Mouse (Mus musculus) heart, embryonic 16.5 days (tissue): ENCODE measurements around the gene Arfgef2. TPM values are rescaled to one million over a fixed set of nuclear protein-coding genes. Genes with fewer than 3 reads are reported as not detected.

Experiments used
- ATAC-seq: fragments of 200-750 bp; cut with Nextera tagmentation; replicated peaks from 2 replicates; pipeline ENCODE4 v1.8.0; 2017; ENCODE audit warnings: moderate number of reproducible peaks; ENCODE audit not compliant: insufficient read depth, low FRiP score; ENCODE audit errors: extremely low read depth
- H3K27ac ChIP-seq: fragments of 300-500 bp; sonication (generic); 2 replicates; pipeline ENCODE4 v1.5.1; 2014; ENCODE audit warnings: mild to moderate bottlenecking, low read length, control low read depth, moderate library complexity
- H3K27me3 ChIP-seq: fragments of 300-500 bp; sonication (generic); 2 replicates; pipeline ENCODE4 v1.6.1; 2014; ENCODE audit warnings: low read length, mixed read lengths; ENCODE audit not compliant: control insufficient read depth, insufficient read depth
- H3K36me3 ChIP-seq: fragments of 300-500 bp; sonication (generic); 2 replicates; pipeline ENCODE4 v1.6.1; 2014; ENCODE audit not compliant: control insufficient read depth, insufficient read depth
- H3K4me1 ChIP-seq: fragments of 300-500 bp; sonication (generic); 2 replicates; pipeline ENCODE4 v1.6.1; 2014; ENCODE audit warnings: low read length, mixed read lengths; ENCODE audit not compliant: control insufficient read depth, insufficient read depth
- H3K4me2 ChIP-seq: fragments of 300-500 bp; sonication (generic); 2 replicates; pipeline ENCODE4 v1.6.1; 2014; ENCODE audit warnings: low read depth, mild to moderate bottlenecking, control low read depth, low read length
- H3K4me3 ChIP-seq: fragments of 300-500 bp; sonication (generic); 2 replicates; pipeline ENCODE4 v1.5.1; 2014; ENCODE audit warnings: mild to moderate bottlenecking, control low read depth, low read length
- H3K9ac ChIP-seq: fragments of 300-500 bp; sonication (generic); 2 replicates; pipeline ENCODE4 v1.6.1; 2014; ENCODE audit warnings: low read length, control low read depth
- H3K9me3 ChIP-seq: fragments of 300-500 bp; sonication (generic); replicated peaks from 2 replicates; pipeline ENCODE4 v1.6.1; 2016; ENCODE audit warnings: low read length; ENCODE audit not compliant: control insufficient read depth
- WGBS: fragments of 180-500 bp; shearing (Covaris S2); extraction: QIAGEN DNeasy Blood & Tissue Kit; methylation state at CpG from one replicate; pipeline ENCODE4 v1.1.7; 2014; 5-methylcytosine and 5-hydroxymethylcytosine counted together
- polyA plus RNA-seq: library from polyadenylated mRNA; unstranded; fragments of >200 nt; fragmentation: Nextera tagmentation; extraction: Ambion mirVana; gene quantifications from 2 replicates; pipeline ENCODE4 v1.2.1, GENCODE M21; 2015

The Arfgef2 gene
- polyA plus RNA-seq, 1 experiment from 2014 or later: 6.2 TPM

DNA sequence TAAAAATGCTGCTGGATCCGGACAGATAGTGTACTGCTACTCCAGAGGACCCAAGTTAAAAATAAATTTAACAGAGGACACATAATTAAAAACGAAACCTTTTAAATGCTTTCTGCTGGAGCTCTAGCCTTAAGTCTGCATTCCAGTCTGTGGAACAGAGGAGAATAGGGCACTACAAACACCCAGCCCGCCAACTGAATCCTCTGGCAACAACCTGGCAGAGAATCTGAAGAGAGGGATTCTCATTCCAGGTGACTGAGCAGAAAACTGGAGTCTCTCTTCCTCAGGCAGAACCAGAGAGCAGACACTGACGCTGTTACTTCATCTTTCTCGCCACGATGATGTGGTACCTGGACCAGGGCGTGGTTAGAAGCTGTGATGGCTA lies 4.9 kb upstream of the Arfgef2 start:
- Histone ChIP-seq H3K9me3 (no peaks in the 10 kb centered on the region), H3K36me3 (peaks cover 11% of the 10 kb centered on the region), H3K4me2 (no peak overlapping the region), H3K4me1 (no peaks in the 10 kb centered on the region), H3K27ac (no peak overlapping the region), H3K4me3 (no peak overlapping the region), H3K9ac (no peak overlapping the region), H3K27me3 (no peaks in the 10 kb centered on the region)
- 82% methylated on average over 7 of the region's 7 CpGs for WGBS
- no peak for ATAC-seq

DNA sequence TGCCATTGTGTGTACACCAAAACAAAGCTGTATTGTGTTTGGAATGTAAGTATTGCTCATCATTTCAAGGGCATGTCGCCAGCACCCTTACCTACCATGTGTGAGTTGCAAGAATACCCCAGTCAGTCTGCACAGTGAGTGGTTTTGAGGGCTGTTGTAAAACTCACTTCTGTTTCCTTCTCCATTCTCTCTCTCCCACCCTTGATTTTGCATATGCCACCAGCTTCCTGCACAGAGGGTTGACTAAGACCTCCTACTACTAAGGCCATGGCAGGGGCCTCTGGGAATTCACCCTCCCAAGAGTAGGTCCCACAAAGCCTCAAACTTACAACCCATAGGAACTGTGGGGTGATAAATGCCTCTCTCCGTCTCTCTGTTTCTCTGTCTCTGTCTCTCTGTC lies 4.0 kb upstream of the Arfgef2 start:
- WGBS: 69% methylated on average over 2 of the region's 2 CpGs

DNA sequence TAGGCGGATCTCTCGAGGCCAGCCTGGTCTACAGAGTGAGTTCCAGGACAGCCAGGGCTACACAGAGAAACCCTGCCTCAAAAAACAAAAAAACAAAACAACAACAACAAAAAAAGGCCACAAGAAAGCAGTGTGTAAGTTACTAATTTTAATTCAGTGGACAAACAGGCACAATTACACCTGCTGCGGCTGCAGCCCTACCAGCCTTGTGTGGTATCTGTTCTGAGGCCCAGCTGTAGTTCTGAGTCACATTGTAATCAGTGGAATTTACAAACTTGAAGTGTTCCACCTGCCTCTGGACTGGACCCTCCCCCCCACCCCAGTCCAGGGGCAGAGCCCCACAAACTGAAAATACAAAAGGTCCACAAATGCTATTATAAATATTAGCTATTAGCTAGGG lies 2.1 kb upstream of the Arfgef2 start:
- Histone ChIP-seq H3K4me3 (no peak overlapping the region), H3K9me3 (no peaks in the 10 kb centered on the region), H3K27ac (no peak overlapping the region), H3K9ac (no peak overlapping the region), H3K36me3 (no peaks in the 10 kb centered on the region), H3K4me1 (peaks cover 11% of the 10 kb centered on the region), H3K27me3 (no peaks in the 10 kb centered on the region), H3K4me2 (no peak overlapping the region)
- WGBS: 87% methylated on average over 3 of the region's 3 CpGs
- no peak for ATAC-seq

More for the DNA sequence above, 4.0 kb upstream of the Arfgef2 start:
- H3K4me2 ChIP-seq: no peak overlapping the region
- H3K9me3 ChIP-seq: no peaks in the 10 kb centered on the region
- H3K4me1 ChIP-seq: peaks cover 4% of the 10 kb centered on the region
- H3K27ac ChIP-seq: no peak overlapping the region
- no peak overlapping the region for H3K4me3 ChIP-seq
- no peak overlapping the region for H3K9ac ChIP-seq
- no peaks in the 10 kb centered on the region for H3K27me3 ChIP-seq
- H3K36me3 ChIP-seq: peaks cover 5% of the 10 kb centered on the region; the same call in 1 of the 2 replicates
- ATAC-seq: no peak

DNA sequence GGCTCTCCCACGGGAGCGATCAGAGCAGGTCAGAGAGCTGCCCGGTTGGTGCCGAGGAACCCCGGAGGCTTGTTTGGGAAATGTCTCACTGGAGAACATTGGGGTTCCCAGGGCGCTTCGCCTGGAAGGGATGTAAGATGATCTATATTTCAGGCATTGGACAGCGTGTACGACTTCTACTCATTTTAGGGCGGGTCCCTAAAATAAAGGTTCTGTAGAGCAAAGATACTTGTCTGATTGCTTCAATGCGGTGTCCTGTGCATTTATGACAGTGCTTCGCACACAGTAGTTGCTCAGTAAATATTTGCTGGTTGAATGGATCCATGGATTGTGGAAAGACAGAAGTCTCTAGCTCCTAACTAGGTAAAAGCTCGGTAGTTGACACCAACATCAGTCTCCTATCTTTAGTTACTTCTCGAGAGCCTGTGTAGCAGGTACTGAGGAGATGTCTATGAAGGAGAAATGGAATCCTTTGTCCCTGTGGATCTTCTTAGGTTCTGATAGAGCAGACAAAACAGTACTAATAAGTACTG lies 851 bp downstream of the Arfgef2 start:
- Histone ChIP-seq H3K9ac (peak overlapping the region; percentile 88), H3K4me3 (peak overlapping the region; percentile 82), H3K27ac (peak overlapping the region; percentile 85), H3K27me3 (no peaks in the 10 kb centered on the region), H3K4me2 (peak overlapping the region; percentile 77), H3K4me1 (peaks cover 14% of the 10 kb centered on the region), H3K9me3 (no peaks in the 10 kb centered on the region), H3K36me3 (no peaks in the 10 kb centered on the region)
- ATAC-seq: no peak
- 16% methylated on average over 14 of the region's 14 CpGs for WGBS

DNA sequence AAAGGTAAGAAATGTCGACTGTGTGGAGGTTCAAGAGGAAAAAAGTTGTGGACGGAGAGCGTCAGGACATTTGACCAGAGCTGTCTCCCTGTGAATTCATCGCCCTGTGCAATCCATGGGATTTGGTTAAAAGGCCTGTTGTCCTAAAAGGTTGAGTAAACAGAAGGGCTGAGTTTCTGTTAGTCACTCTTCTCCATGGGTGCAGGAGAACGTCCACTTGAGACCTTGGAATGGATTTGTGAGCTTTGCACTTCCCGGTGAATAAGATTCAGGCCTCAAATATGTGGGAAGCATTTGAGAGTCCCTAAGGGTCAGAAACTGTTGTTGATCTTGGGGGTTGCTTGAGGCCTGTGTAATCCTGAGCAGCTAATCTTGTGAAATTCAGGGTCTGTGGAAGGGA lies 1.4 kb downstream of the Arfgef2 start:
- WGBS: 67% methylated on average over 6 of the region's 6 CpGs
- Histone ChIP-seq H3K4me1 (peaks cover 14% of the 10 kb centered on the region), H3K9ac (peak overlapping the region; percentile 88), H3K4me3 (peak overlapping the region; percentile 82), H3K4me2 (peak overlapping the region; percentile 77), H3K9me3 (no peaks in the 10 kb centered on the region), H3K27ac (no peak overlapping the region), H3K36me3 (no peaks in the 10 kb centered on the region), H3K27me3 (no peaks in the 10 kb centered on the region)
- no peak for ATAC-seq

DNA sequence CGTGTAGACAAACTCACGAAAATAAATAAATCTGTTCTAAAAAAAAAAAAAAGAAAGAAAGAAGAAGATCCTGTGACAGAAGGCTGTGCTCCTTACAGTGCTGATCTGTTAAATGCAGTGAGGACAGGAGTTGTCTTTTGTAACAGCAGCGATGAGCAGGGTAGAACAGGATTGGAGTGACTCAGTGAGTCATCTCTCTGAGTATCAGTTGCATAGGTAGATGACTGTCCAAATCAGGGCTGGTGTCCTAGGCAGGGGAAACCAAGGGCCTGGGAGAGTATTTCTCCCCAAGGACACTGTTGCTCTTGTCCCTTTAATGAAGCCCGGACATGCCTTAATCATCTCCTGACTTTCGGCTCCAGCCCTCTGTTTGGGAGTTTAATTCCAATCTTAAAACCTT lies 4.1 kb downstream of the Arfgef2 start:
- no peak overlapping the region for H3K4me3 ChIP-seq
- H3K27me3 ChIP-seq: no peaks in the 10 kb centered on the region
- no peaks in the 10 kb centered on the region for H3K9me3 ChIP-seq
- no peak overlapping the region for H3K27ac ChIP-seq
- no peak for ATAC-seq
- H3K4me1 ChIP-seq: peaks cover 14% of the 10 kb centered on the region
- 90% methylated on average over 5 of the region's 5 CpGs for WGBS
- H3K36me3 ChIP-seq: no peaks in the 10 kb centered on the region
- no peak overlapping the region for H3K4me2 ChIP-seq
- no peak overlapping the region for H3K9ac ChIP-seq

DNA sequence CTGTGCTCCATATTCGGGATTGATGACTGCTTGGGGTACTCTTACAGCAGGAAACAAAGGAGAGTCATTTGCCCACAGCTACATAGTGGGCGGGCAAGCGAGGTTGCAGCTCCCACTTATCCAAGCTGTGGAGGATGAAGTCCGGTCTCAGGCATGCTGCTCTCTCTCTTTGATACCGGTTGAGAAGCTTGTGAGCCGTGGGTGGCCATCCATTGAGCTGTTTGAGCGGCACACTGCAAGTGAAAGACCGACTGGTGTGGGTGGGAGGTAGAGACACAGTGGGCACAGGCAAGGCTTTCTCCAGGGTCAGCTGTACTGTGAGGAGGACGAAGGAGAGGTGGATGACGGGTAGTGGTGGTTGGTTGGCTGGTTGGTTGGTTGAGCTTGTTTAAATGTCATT lies 5.4 kb downstream of the Arfgef2 start:
- Histone ChIP-seq H3K9ac (no peak overlapping the region), H3K4me1 (peaks cover 14% of the 10 kb centered on the region), H3K27ac (no peak overlapping the region), H3K36me3 (no peaks in the 10 kb centered on the region), H3K9me3 (no peaks in the 10 kb centered on the region), H3K4me2 (no peak overlapping the region), H3K4me3 (no peak overlapping the region), H3K27me3 (no peaks in the 10 kb centered on the region)
- no peak for ATAC-seq
- 85% methylated on average over 10 of the region's 10 CpGs for WGBS

DNA sequence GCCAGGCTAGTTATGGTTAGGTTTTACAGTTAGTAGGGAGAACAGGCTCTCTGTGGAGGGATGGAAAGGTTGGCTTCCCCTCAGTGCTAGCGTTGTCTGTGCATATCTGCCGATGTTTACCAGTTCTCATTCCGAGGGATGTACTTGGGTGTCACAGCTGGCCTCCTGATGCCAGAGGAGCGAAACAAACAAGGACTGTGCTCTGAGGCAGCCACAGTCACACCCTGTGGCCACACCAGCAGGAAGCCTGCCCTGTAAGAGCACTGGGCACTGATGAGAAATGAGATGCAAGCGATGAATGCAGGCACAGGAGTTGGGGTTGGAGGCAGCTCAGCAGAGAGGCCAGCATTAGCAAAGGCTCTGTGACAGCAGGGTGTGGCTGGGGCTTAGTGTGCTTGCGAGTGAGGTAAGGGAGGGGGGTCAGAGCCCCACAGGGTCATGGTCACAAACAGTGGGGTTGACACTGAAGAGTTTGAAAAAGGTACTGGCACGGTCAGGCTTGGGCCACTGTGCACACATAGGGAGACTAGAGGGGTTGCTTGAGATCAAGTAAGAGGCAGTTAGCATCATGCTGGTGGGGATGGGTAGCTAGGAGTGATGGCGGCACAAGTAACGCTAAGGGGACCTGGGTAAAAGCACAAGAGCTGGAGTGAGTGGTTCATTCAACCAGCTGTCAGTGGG lies 13.2 kb downstream of the Arfgef2 start:
- Histone ChIP-seq H3K9me3 (no peaks in the 10 kb centered on the region), H3K9ac (no peak overlapping the region), H3K4me3 (no peak overlapping the region), H3K4me1 (peaks cover 39% of the 10 kb centered on the region), H3K27ac (no peak overlapping the region), H3K27me3 (no peaks in the 10 kb centered on the region), H3K36me3 (peaks cover 4% of the 10 kb centered on the region), H3K4me2 (no peak overlapping the region)
- WGBS: 78% methylated on average over 9 of the region's 9 CpGs
- no peak for ATAC-seq

DNA sequence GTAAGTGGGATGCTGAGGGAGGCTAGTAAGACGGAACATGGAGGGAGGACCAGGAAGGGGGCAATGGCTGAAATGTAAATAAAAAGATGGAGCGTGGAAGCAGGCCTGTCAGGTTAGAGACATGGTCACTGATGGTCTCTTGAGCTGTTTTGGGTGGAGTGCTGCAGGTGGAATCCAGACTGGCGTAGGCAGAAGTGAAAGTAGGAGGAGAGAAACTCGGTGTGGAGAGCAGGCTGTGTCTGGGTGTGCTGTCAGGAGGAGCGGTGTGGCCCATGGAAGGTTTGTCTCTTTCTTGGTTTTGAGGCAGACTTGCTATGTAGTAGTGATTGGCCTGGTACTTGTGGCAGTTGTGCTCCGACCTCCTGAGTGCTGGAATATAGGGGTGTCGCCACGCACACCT lies 14.5 kb downstream of the Arfgef2 start:
- peaks cover 39% of the 10 kb centered on the region for H3K4me1 ChIP-seq
- no peak overlapping the region for H3K27ac ChIP-seq
- no peak overlapping the region for H3K9ac ChIP-seq
- H3K27me3 ChIP-seq: no peaks in the 10 kb centered on the region
- no peaks in the 10 kb centered on the region for H3K9me3 ChIP-seq
- WGBS: 74% methylated on average over 8 of the region's 8 CpGs
- H3K4me3 ChIP-seq: no peak overlapping the region
- H3K36me3 ChIP-seq: peaks cover 4% of the 10 kb centered on the region
- H3K4me2 ChIP-seq: no peak overlapping the region
- no peak for ATAC-seq
